Mouse (Mus musculus): ENCODE data around the gene Sox8. TPM values are rescaled to one million over a fixed set of nuclear protein-coding genes. Genes with fewer than 3 reads are reported as not detected.

Sox8 gene
- total RNA-seq, 1 experiment: 0.40 TPM

DNA sequence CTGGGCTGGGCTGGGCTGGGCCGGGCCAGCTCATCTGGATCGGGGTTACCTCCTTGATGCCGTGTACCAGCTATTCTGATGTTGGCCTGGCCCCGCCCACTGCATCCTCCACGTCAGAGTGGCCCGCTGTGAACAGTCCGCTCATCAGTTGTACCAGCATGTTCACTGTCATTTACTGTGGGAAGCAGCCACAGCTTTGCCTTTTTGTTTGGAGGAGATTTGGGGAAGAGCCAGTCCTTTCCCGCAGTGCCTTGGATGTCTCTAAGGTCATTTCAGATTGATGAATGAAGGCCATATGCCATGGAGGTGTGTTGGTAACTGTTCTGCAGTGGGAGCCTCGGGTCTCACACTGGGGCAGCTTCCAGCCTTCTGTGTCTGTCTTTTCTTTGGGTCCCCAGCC lies 42.1 kb upstream of the Sox8 start:
- Histone ChIP-seq H3K9me3 (ENCODE audit: control insufficient read depth, insufficient read depth, low read depth, low read length) (no peaks in the 10 kb centered on the region), H3K4me3 (ENCODE audit: insufficient read depth in 1 of 2, low read depth in 1 of 2, low read length in 2 of 2, poor library complexity in 1 of 2, severe bottlenecking in 1 of 2) (no peak overlapping the region; a peak in 1 of 4 replicates), H3K36me3 (ENCODE audit: control insufficient read depth, insufficient read depth, low read length, poor library complexity, severe bottlenecking) (peaks cover 7% of the 10 kb centered on the region; the same call in 1 of the 2 replicates), H3K4me1 (ENCODE audit: control insufficient read depth in 2 of 2, insufficient read depth in 2 of 2, low read length in 2 of 2, poor library complexity in 1 of 2) (peaks cover 1 to 18% of the 10 kb centered on the region in 2 experiments; a peak in 3 of 4 replicates), H3K27ac (ENCODE audit: insufficient read depth, low read depth, low read length, poor library complexity, severe bottlenecking) (no peak overlapping the region), H3K9ac (ENCODE audit: insufficient read depth, low read depth, low read length, poor library complexity, severe bottlenecking) (no peak overlapping the region)
- DNase-seq (ENCODE audit: low read depth, low spot score): no peak
- TF ChIP-seq MAFK (IDR thresholded peaks at IDR 0.05; ENCODE audit: insufficient read depth, low read depth, low read length) (no peak), CHD2 (IDR thresholded peaks at IDR 0.05; ENCODE audit: low read depth, low read length) (no peak), ZC3H11A (IDR thresholded peaks at IDR 0.05; ENCODE audit: borderline replicate concordance, low read depth, low read length) (no peak), HCFC1 (IDR thresholded peaks at IDR 0.05; ENCODE audit: borderline replicate concordance, insufficient read depth, low read length) (no peak), ZNF384 (IDR thresholded peaks at IDR 0.05; ENCODE audit: low read depth, low read length) (no peak)
- in situ Hi-C loops (cut with MboI; ENCODE audit: low sequenced_read_pairs in 2 of 2, unreplicated experiment in 2 of 2): no loop called here

- no peak for DNase-seq (ENCODE audit: low read depth, low spot score)
- peaks cover 1 to 18% of the 10 kb centered on the region in 2 experiments; a peak in 3 of 4 replicates for H3K4me1 ChIP-seq (ENCODE audit: control insufficient read depth in 2 of 2, insufficient read depth in 2 of 2, low read length in 2 of 2, poor library complexity in 1 of 2)
- no peak overlapping the region for H3K27ac ChIP-seq (ENCODE audit: insufficient read depth, low read depth, low read length, poor library complexity, severe bottlenecking)
- no peak overlapping the region for H3K9ac ChIP-seq (ENCODE audit: insufficient read depth, low read depth, low read length, poor library complexity, severe bottlenecking)
- no peak for TF ChIP-seq ZC3H11A (IDR thresholded peaks at IDR 0.05; ENCODE audit: borderline replicate concordance, low read depth, low read length)
- TF ChIP-seq CHD2 (IDR thresholded peaks at IDR 0.05; ENCODE audit: low read depth, low read length): no peak
- TF ChIP-seq MAFK (IDR thresholded peaks at IDR 0.05; ENCODE audit: insufficient read depth, low read depth, low read length): no peak
- TF ChIP-seq ZNF384 (IDR thresholded peaks at IDR 0.05; ENCODE audit: low read depth, low read length): no peak
- no peak for TF ChIP-seq HCFC1 (IDR thresholded peaks at IDR 0.05; ENCODE audit: borderline replicate concordance, insufficient read depth, low read length)
- H3K36me3 ChIP-seq (ENCODE audit: control insufficient read depth, insufficient read depth, low read length, poor library complexity, severe bottlenecking): peaks cover 7% of the 10 kb centered on the region; the same call in 1 of the 2 replicates
- no peak overlapping the region for H3K4me3 ChIP-seq (ENCODE audit: insufficient read depth in 1 of 2, low read depth in 1 of 2, low read length in 2 of 2, poor library complexity in 1 of 2, severe bottlenecking in 1 of 2)
- in situ Hi-C loops (cut with MboI; ENCODE audit: low sequenced_read_pairs in 2 of 2, unreplicated experiment in 2 of 2): no loop called here
- no peaks in the 10 kb centered on the region for H3K9me3 ChIP-seq (ENCODE audit: control insufficient read depth, insufficient read depth, low read depth, low read length)
Measured at GRCm38 (mm10) chr17:25610151-25610550, 39.7 kb upstream of the Sox8 start.

DNA sequence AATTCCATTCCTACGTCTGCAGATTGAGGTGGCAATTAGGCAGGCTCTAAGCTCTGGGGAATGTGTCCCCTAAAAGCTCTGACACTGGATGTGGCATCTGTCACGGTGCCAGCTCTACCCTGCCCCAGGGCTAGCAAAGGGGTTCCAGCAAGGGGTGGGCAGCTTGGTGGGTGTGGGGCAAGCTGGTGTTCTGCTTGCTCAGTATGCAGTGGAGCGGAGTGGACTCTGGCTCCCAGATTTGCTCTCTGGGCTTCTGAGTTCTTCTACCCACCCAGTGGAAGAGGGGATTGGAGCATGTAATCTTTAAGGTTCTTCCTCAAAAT lies 39.0 kb upstream of the Sox8 start:
- Histone ChIP-seq H3K9ac (ENCODE audit: insufficient read depth, low read depth, low read length, poor library complexity, severe bottlenecking) (no peak overlapping the region), H3K4me3 (ENCODE audit: insufficient read depth in 1 of 2, low read depth in 1 of 2, low read length in 2 of 2, poor library complexity in 1 of 2, severe bottlenecking in 1 of 2) (no peak overlapping the region), H3K36me3 (ENCODE audit: control insufficient read depth, insufficient read depth, low read length, poor library complexity, severe bottlenecking) (peaks cover 7% of the 10 kb centered on the region; the same call in 1 of the 2 replicates), H3K27ac (ENCODE audit: insufficient read depth, low read depth, low read length, poor library complexity, severe bottlenecking) (no peak overlapping the region), H3K4me1 (ENCODE audit: control insufficient read depth in 2 of 2, insufficient read depth in 2 of 2, low read length in 2 of 2, poor library complexity in 1 of 2) (peaks cover 1 to 18% of the 10 kb centered on the region in 2 experiments; a peak in 3 of 4 replicates), H3K9me3 (ENCODE audit: control insufficient read depth, insufficient read depth, low read depth, low read length) (no peaks in the 10 kb centered on the region)
- DNase-seq (ENCODE audit: low read depth, low spot score): no peak
- in situ Hi-C loops (cut with MboI; ENCODE audit: low sequenced_read_pairs in 2 of 2, unreplicated experiment in 2 of 2): no loop called here
- TF ChIP-seq ZC3H11A (IDR thresholded peaks at IDR 0.05; ENCODE audit: borderline replicate concordance, low read depth, low read length) (no peak), CHD2 (IDR thresholded peaks at IDR 0.05; ENCODE audit: low read depth, low read length) (no peak), ZNF384 (IDR thresholded peaks at IDR 0.05; ENCODE audit: low read depth, low read length) (no peak), MAFK (IDR thresholded peaks at IDR 0.05; ENCODE audit: insufficient read depth, low read depth, low read length) (no peak), HCFC1 (IDR thresholded peaks at IDR 0.05; ENCODE audit: borderline replicate concordance, insufficient read depth, low read length) (no peak)

DNA sequence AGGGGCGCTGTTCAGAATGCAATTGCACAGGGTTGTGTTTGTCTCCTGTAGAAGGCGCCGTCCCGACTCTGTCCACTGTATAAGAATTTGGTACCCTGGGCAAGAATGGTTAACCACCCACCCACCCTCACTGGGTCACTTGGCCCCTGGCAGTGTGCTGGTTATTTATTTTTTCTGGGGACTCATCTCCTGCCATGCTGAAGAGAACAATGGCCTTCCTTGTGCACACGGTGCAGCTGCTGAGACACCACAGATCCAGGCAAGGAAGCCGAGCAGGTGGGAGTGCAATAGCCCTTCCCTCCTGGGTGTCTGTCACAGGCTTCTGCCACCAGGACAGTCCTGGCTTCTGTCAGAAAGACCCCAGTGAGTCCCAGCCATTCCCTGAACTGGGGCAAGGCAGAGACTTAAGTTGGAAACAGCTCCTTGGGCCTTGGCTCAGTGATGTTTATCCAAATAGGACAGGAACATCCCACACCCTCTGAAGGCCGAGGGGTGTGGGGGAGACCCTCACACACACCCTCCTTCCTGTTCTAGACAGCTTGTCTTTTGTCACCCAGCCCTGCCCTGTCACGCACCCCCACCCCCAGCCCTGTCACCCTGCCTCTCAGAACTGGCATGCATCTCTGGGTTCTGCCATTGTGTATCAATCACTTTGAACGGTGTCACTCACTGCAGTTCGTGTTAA lies 38.5 kb upstream of the Sox8 start:
- Histone ChIP-seq H3K27ac (ENCODE audit: insufficient read depth, low read depth, low read length, poor library complexity, severe bottlenecking) (no peak overlapping the region), H3K4me3 (ENCODE audit: insufficient read depth in 1 of 2, low read depth in 1 of 2, low read length in 2 of 2, poor library complexity in 1 of 2, severe bottlenecking in 1 of 2) (no peak overlapping the region), H3K9ac (ENCODE audit: insufficient read depth, low read depth, low read length, poor library complexity, severe bottlenecking) (no peak overlapping the region), H3K4me1 (ENCODE audit: control insufficient read depth in 2 of 2, insufficient read depth in 2 of 2, low read length in 2 of 2, poor library complexity in 1 of 2) (peaks cover 1 to 20% of the 10 kb centered on the region in 2 experiments; a peak in 3 of 4 replicates), H3K36me3 (ENCODE audit: control insufficient read depth, insufficient read depth, low read length, poor library complexity, severe bottlenecking) (peaks cover 5% of the 10 kb centered on the region; the same call in 1 of the 2 replicates), H3K9me3 (ENCODE audit: control insufficient read depth, insufficient read depth, low read depth, low read length) (no peaks in the 10 kb centered on the region)
- TF ChIP-seq CHD2 (IDR thresholded peaks at IDR 0.05; ENCODE audit: low read depth, low read length) (no peak), ZC3H11A (IDR thresholded peaks at IDR 0.05; ENCODE audit: borderline replicate concordance, low read depth, low read length) (no peak), ZNF384 (IDR thresholded peaks at IDR 0.05; ENCODE audit: low read depth, low read length) (no peak), MAFK (IDR thresholded peaks at IDR 0.05; ENCODE audit: insufficient read depth, low read depth, low read length) (no peak), HCFC1 (IDR thresholded peaks at IDR 0.05; ENCODE audit: borderline replicate concordance, insufficient read depth, low read length) (no peak)
- DNase-seq (ENCODE audit: low read depth, low spot score): no peak
- in situ Hi-C loops (cut with MboI; ENCODE audit: low sequenced_read_pairs in 2 of 2, unreplicated experiment in 2 of 2): no loop called here

Measured in ES-E14 (cell line).